Mouse (Mus musculus) ES-E14 (cell line): ENCODE data around the gene Lpp. TPM values are rescaled to one million over a fixed set of nuclear protein-coding genes. Genes with fewer than 3 reads are reported as not detected.
A peak's percentile ranks its signal among the peaks of the same experiment; 100 is the strongest.

Experiments used
- DNase-seq: peaks from one replicate; pipeline ENCODE4 v3.0.0-alpha.2; 2013; ENCODE audit warnings: low read depth, low spot score
- H3K27ac ChIP-seq: 2 replicates; pipeline ENCODE4 v1.5.1; 2012; ENCODE audit warnings: low read depth, mild to moderate bottlenecking, low read length, moderate library complexity, mixed read lengths; ENCODE audit not compliant: poor library complexity, insufficient read depth, severe bottlenecking
- H3K36me3 ChIP-seq: 2 replicates; pipeline ENCODE4 v1.6.1; 2012; ENCODE audit warnings: mild to moderate bottlenecking, low read length, moderate library complexity, mixed read lengths; ENCODE audit not compliant: control insufficient read depth, poor library complexity, insufficient read depth, severe bottlenecking
- H3K4me1 ChIP-seq, 2 experiments: fragments of 150-350 bp in 1 of 2; sonication (generic) in 1 of 2; 2 replicates each; pipeline ENCODE4 v1.6.1; 2012; ENCODE audit warnings: low read length in 2 of 2, mild to moderate bottlenecking in 1 of 2, mixed read lengths in 1 of 2; ENCODE audit not compliant: control insufficient read depth in 2 of 2, insufficient read depth in 2 of 2, poor library complexity in 1 of 2
- H3K4me3 ChIP-seq, 2 experiments: fragments of 150-350 bp in 1 of 2; sonication (generic) in 1 of 2; 2 replicates each; pipeline ENCODE4 v1.5.1; 2012; ENCODE audit warnings: low read length in 2 of 2, low read depth in 1 of 2, mild to moderate bottlenecking in 1 of 2, mixed read lengths in 1 of 2; ENCODE audit not compliant: insufficient read depth in 1 of 2, poor library complexity in 1 of 2, severe bottlenecking in 1 of 2
- H3K9ac ChIP-seq: 2 replicates; pipeline ENCODE4 v1.6.1; 2012; ENCODE audit warnings: low read depth, mild to moderate bottlenecking, low read length, mixed read lengths; ENCODE audit not compliant: poor library complexity, insufficient read depth, severe bottlenecking
- H3K9me3 ChIP-seq: fragments of 150-350 bp; sonication (generic); 2 replicates; pipeline ENCODE4 v1.6.1; 2012; ENCODE audit warnings: low read depth, mild to moderate bottlenecking, low read length; ENCODE audit not compliant: control insufficient read depth, insufficient read depth
- CHD2 ChIP-seq: IDR thresholded peaks from 2 replicates; pipeline ENCODE4 v1.6.1; 2014; ENCODE audit warnings: mild to moderate bottlenecking, low read depth, low read length, inconsistent platforms
- HCFC1 ChIP-seq: IDR thresholded peaks from 2 replicates; pipeline ENCODE4 v1.6.1; 2012; ENCODE audit warnings: low read length, inconsistent platforms, borderline replicate concordance; ENCODE audit not compliant: insufficient read depth
- MAFK ChIP-seq: IDR thresholded peaks from 2 replicates; pipeline ENCODE4 v1.6.1; 2014; ENCODE audit warnings: mild to moderate bottlenecking, low read depth, low read length, inconsistent platforms; ENCODE audit not compliant: insufficient read depth
- ZC3H11A ChIP-seq: IDR thresholded peaks from 2 replicates; pipeline ENCODE4 v1.6.1; 2012; ENCODE audit warnings: low read depth, mild to moderate bottlenecking, inconsistent platforms, low read length, borderline replicate concordance
- ZNF384 ChIP-seq: IDR thresholded peaks from 2 replicates; pipeline ENCODE4 v1.6.1; 2012; ENCODE audit warnings: low read depth, low read length, inconsistent platforms
- in situ Hi-C, 2 experiments: fragments of 600-800 bp; cut with MboI; formaldehyde crosslinking; loops; one replicate each; pipeline ENCODE4 v1.15.1; 2025; ENCODE audit warnings: low sequenced_read_pairs in 2 of 2, inconsistent platforms in 1 of 2; ENCODE audit not compliant: unreplicated experiment in 2 of 2
- total RNA-seq: library from RNA; depleted of rRNA; stranded (reverse); fragments of 300-350 nt; gene quantifications from 2 replicates; pipeline ENCODE4 v1.2.3, GENCODE M21; 2012

The Lpp gene
- total RNA-seq, 1 experiment = 31.4 TPM

DNA sequence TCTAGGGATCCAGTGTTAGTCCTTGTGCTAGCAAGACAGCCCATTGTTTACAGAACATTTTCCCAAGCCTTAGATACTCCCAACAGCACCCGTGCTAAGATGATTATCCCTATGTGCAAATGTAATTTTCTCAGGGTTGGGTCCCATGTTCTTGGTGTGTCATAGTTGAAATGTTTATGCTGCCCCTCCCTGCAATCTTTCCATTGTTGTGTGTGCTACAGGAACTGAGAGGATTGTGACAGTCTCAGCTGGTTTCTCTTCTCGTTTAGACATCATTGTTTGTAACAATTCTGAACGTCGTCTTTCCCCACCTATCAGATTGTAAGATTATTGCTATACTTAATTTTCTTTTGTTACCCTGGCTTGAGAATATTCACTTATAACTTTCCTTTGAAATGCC is 200.2 kb downstream of the Lpp start:
- Histone ChIP-seq H3K4me1 (no peaks in the 10 kb centered on the region), H3K9ac (no peak overlapping the region), H3K36me3 (no peaks in the 10 kb centered on the region), H3K9me3 (no peaks in the 10 kb centered on the region), H3K4me3 (no peak overlapping the region), H3K27ac (no peak overlapping the region)
- TF ChIP-seq ZNF384 = no peak
- TF ChIP-seq HCFC1 = no peak
- TF ChIP-seq MAFK = no peak
- TF ChIP-seq ZC3H11A = no peak
- no peak for TF ChIP-seq CHD2
- in situ Hi-C loops = no loop called here
- no peak for DNase-seq

DNA sequence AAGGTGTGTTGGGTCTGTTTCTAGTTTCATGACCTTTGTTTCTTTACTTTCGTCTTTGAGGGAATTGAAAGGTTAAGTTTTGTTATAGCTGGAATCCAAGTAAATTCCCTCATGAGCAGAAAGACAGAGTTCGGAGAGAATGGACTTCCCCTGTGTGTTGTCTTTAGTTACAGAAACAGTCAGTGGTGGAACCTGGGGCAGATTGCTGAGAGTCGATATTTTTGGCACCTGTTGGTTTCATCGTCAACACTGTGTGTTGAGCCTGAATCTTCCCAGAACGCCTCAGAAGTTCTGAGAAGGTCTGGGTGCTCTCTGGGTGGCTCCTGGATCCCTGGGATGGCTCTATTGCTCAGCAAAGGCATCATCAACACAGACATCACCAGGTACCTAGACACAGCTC is 201.2 kb downstream of the Lpp start:
- no peaks in the 10 kb centered on the region for H3K4me1 ChIP-seq
- DNase-seq = no peak
- in situ Hi-C loops = no loop called here
- H3K4me3 ChIP-seq = no peak overlapping the region
- H3K27ac ChIP-seq = no peak overlapping the region
- H3K36me3 ChIP-seq = no peaks in the 10 kb centered on the region
- TF ChIP-seq ZNF384 (no peak), CHD2 (no peak), HCFC1 (no peak), ZC3H11A (no peak), MAFK (no peak)
- no peaks in the 10 kb centered on the region for H3K9me3 ChIP-seq
- H3K9ac ChIP-seq = no peak overlapping the region

- in situ Hi-C loops = no loop called here
- Histone ChIP-seq H3K9ac (no peak overlapping the region), H3K27ac (no peak overlapping the region), H3K9me3 (no peaks in the 10 kb centered on the region), H3K4me1 (no peaks in the 10 kb centered on the region), H3K36me3 (no peaks in the 10 kb centered on the region), H3K4me3 (no peak overlapping the region)
- no peak for DNase-seq
- peak; percentile 98 for TF ChIP-seq MAFK
- TF ChIP-seq ZNF384 = no peak
These were observed 202.2 kb downstream of the Lpp start for GRCm38 (mm10) chr16:24595493-24595892.

DNA sequence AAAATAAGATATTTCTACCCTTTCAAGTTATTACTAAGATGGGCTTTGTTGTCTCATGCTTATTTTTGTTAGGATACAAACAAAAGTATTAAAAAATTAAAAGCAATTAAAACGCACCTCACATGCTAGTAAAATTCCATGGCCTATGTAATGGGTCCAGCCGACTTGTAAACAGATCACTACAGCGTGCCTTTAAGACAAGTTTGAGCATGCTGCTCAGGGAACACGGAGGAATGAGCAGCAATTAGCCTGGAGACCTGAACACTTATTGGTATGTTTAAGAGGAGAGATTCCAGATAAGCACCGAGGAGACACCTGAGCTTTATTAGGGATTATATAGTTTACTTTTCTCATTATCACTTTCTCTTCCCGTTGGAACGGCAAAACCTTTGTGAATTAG is 205.3 kb downstream of the Lpp start:
- no peak for TF ChIP-seq HCFC1
- Histone ChIP-seq H3K27ac (no peak overlapping the region), H3K9me3 (no peaks in the 10 kb centered on the region), H3K9ac (no peak overlapping the region), H3K36me3 (no peaks in the 10 kb centered on the region), H3K4me3 (no peak overlapping the region), H3K4me1 (no peaks in the 10 kb centered on the region)
- in situ Hi-C loops = no loop called here
- no peak for DNase-seq

DNA sequence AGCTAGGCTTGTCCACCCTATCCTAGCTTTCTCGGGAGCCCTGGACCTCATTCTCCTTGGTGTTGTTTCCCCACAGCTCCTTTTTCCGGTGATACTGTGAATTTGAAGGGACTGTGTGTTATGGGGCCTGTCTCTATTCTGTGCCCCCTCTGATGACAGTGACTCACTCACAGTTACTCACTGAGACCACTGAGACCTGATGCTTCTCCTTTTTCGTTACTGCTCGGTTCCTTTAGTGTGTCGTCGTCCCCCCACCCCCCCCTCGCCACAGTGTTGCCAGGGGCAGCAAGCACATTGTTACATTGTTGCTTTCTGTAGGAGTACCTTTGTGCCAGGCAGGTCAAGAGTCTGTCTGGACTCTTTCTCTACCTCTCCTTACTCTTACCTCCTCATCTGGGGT is 206.5 kb downstream of the Lpp start:
- Histone ChIP-seq H3K36me3 (no peaks in the 10 kb centered on the region), H3K27ac (no peak overlapping the region), H3K4me3 (no peak overlapping the region), H3K4me1 (no peaks in the 10 kb centered on the region), H3K9me3 (no peaks in the 10 kb centered on the region), H3K9ac (no peak overlapping the region)
- DNase-seq = no peak
- TF ChIP-seq CHD2 = no peak
- no peak for TF ChIP-seq MAFK
- TF ChIP-seq ZC3H11A = no peak
- no peak for TF ChIP-seq ZNF384
- in situ Hi-C loops = no loop called here
